Mouse (Mus musculus): ENCODE measurements around the gene C530008M17Rik. TPM values are rescaled to one million over a fixed set of nuclear protein-coding genes. Genes with fewer than 3 reads are reported as not detected.
A peak's percentile ranks its signal among the peaks of the same experiment; 100 is the strongest.

The C530008M17Rik gene
- polyA plus RNA-seq, 1 experiment from 2014 or later: 18.4 TPM

GRCm38 (mm10) chr5:76634012-76634411 lies 22.3 kb upstream of the C530008M17Rik start:
- ATAC-seq (ENCODE audit: insufficient number of reproducible peaks, low FRiP score, low TSS enrichment, low read depth) (no peak), DNase-seq (ENCODE audit: low spot score) (no peak)

GRCm38 (mm10) chr5:76635592-76635991 lies 20.7 kb upstream of the C530008M17Rik start:
- Histone ChIP-seq H3K27me3 (ENCODE audit: control insufficient read depth, insufficient read depth, low read length) (no peaks in the 10 kb centered on the region), H3K4me3 (ENCODE audit: low read depth, low read length) (no peak overlapping the region), H3K36me3 (ENCODE audit: control insufficient read depth, insufficient read depth, low read length) (peaks cover 9% of the 10 kb centered on the region), H3K9me3 (ENCODE audit: control insufficient read depth, low read length) (no peaks in the 10 kb centered on the region), H3K9ac (ENCODE audit: low read length) (no peak overlapping the region), H3K27ac (replicated peaks; ENCODE audit: low read depth, low read length) (no peak overlapping the region), H3K4me2 (ENCODE audit: low read depth, severe bottlenecking) (no peak overlapping the region), H3K4me1 (ENCODE audit: control insufficient read depth, insufficient read depth, low read length) (no peaks in the 10 kb centered on the region)
- ATAC-seq (ENCODE audit: insufficient number of reproducible peaks, low FRiP score, low TSS enrichment, low read depth): no peak
- no peak for DNase-seq (ENCODE audit: low spot score)
- WGBS: 91% methylated on average over 2 of the region's 2 CpGs

More at GRCm38 (mm10) chr5:76634012-76634411, 22.3 kb upstream of the C530008M17Rik start:
- Histone ChIP-seq H3K4me1 (ENCODE audit: control insufficient read depth, insufficient read depth, low read length) (no peaks in the 10 kb centered on the region), H3K4me3 (ENCODE audit: low read depth, low read length) (no peak overlapping the region), H3K4me2 (ENCODE audit: low read depth, severe bottlenecking) (no peak overlapping the region), H3K27me3 (ENCODE audit: control insufficient read depth, insufficient read depth, low read length) (no peaks in the 10 kb centered on the region), H3K36me3 (ENCODE audit: control insufficient read depth, insufficient read depth, low read length) (peaks cover 9% of the 10 kb centered on the region), H3K27ac (replicated peaks; ENCODE audit: low read depth, low read length) (no peak overlapping the region), H3K9ac (ENCODE audit: low read length) (no peak overlapping the region), H3K9me3 (ENCODE audit: control insufficient read depth, low read length) (no peaks in the 10 kb centered on the region)
- 77% methylated on average over 10 of the region's 10 CpGs for WGBS

GRCm38 (mm10) chr5:76642076-76642475 lies 14.2 kb upstream of the C530008M17Rik start:
- WGBS: 93% methylated on average over 4 of the region's 4 CpGs
- DNase-seq (ENCODE audit: low spot score) (no peak), ATAC-seq (ENCODE audit: insufficient number of reproducible peaks, low FRiP score, low TSS enrichment, low read depth) (no peak)

GRCm38 (mm10) chr5:76644234-76644633 lies 12.1 kb upstream of the C530008M17Rik start:
- Histone ChIP-seq H3K36me3 (ENCODE audit: control insufficient read depth, insufficient read depth, low read length) (peaks cover 7% of the 10 kb centered on the region), H3K4me1 (ENCODE audit: control insufficient read depth, insufficient read depth, low read length) (no peaks in the 10 kb centered on the region), H3K4me2 (ENCODE audit: low read depth, severe bottlenecking) (no peak overlapping the region), H3K27ac (replicated peaks; ENCODE audit: low read depth, low read length) (no peak overlapping the region), H3K4me3 (ENCODE audit: low read depth, low read length) (no peak overlapping the region), H3K9ac (ENCODE audit: low read length) (no peak overlapping the region), H3K27me3 (ENCODE audit: control insufficient read depth, insufficient read depth, low read length) (no peaks in the 10 kb centered on the region), H3K9me3 (ENCODE audit: control insufficient read depth, low read length) (no peaks in the 10 kb centered on the region; the same call in 1 of the 2 replicates)
- WGBS: 95% methylated on average over 7 of the region's 7 CpGs
- no peak for DNase-seq (ENCODE audit: low spot score)
- ATAC-seq (ENCODE audit: insufficient number of reproducible peaks, low FRiP score, low TSS enrichment, low read depth): no peak

More at GRCm38 (mm10) chr5:76642076-76642475, 14.2 kb upstream of the C530008M17Rik start:
- Histone ChIP-seq H3K27ac (replicated peaks; ENCODE audit: low read depth, low read length) (no peak overlapping the region), H3K36me3 (ENCODE audit: control insufficient read depth, insufficient read depth, low read length) (peaks cover 7% of the 10 kb centered on the region), H3K4me1 (ENCODE audit: control insufficient read depth, insufficient read depth, low read length) (no peaks in the 10 kb centered on the region), H3K4me3 (ENCODE audit: low read depth, low read length) (no peak overlapping the region), H3K4me2 (ENCODE audit: low read depth, severe bottlenecking) (no peak overlapping the region), H3K9me3 (ENCODE audit: control insufficient read depth, low read length) (no peaks in the 10 kb centered on the region), H3K9ac (ENCODE audit: low read length) (no peak overlapping the region), H3K27me3 (ENCODE audit: control insufficient read depth, insufficient read depth, low read length) (no peaks in the 10 kb centered on the region)

- WGBS: 92% methylated on average over 10 of the region's 10 CpGs
- Histone ChIP-seq H3K9ac (ENCODE audit: low read length) (no peak overlapping the region), H3K4me2 (ENCODE audit: low read depth, severe bottlenecking) (no peak overlapping the region), H3K4me3 (ENCODE audit: low read depth, low read length) (no peak overlapping the region), H3K27me3 (ENCODE audit: control insufficient read depth, insufficient read depth, low read length) (no peaks in the 10 kb centered on the region), H3K9me3 (ENCODE audit: control insufficient read depth, low read length) (no peaks in the 10 kb centered on the region; the same call in 1 of the 2 replicates), H3K4me1 (ENCODE audit: control insufficient read depth, insufficient read depth, low read length) (no peaks in the 10 kb centered on the region), H3K27ac (replicated peaks; ENCODE audit: low read depth, low read length) (no peak overlapping the region), H3K36me3 (ENCODE audit: control insufficient read depth, insufficient read depth, low read length) (peaks cover 7% of the 10 kb centered on the region)
- no peak for DNase-seq (ENCODE audit: low spot score)
- ATAC-seq (ENCODE audit: insufficient number of reproducible peaks, low FRiP score, low TSS enrichment, low read depth): no peak
Observed at GRCm38 (mm10) chr5:76645091-76645868, 11.0 kb upstream of the C530008M17Rik start.

- WGBS: 85% methylated on average over 4 of the region's 4 CpGs
- Histone ChIP-seq H3K27ac (replicated peaks; ENCODE audit: low read depth, low read length) (no peak overlapping the region), H3K27me3 (ENCODE audit: control insufficient read depth, insufficient read depth, low read length) (no peaks in the 10 kb centered on the region), H3K4me3 (ENCODE audit: low read depth, low read length) (no peak overlapping the region), H3K9me3 (ENCODE audit: control insufficient read depth, low read length) (no peaks in the 10 kb centered on the region; the same call in 1 of the 2 replicates), H3K4me1 (ENCODE audit: control insufficient read depth, insufficient read depth, low read length) (no peaks in the 10 kb centered on the region), H3K4me2 (ENCODE audit: low read depth, severe bottlenecking) (no peak overlapping the region), H3K36me3 (ENCODE audit: control insufficient read depth, insufficient read depth, low read length) (peaks cover 2% of the 10 kb centered on the region), H3K9ac (ENCODE audit: low read length) (no peak overlapping the region)
- ATAC-seq (ENCODE audit: insufficient number of reproducible peaks, low FRiP score, low TSS enrichment, low read depth): no peak
- no peak for DNase-seq (ENCODE audit: low spot score)
Observed at GRCm38 (mm10) chr5:76649897-76650296, 6.4 kb upstream of the C530008M17Rik start.

GRCm38 (mm10) chr5:76651151-76651725 lies 5.1 kb upstream of the C530008M17Rik start:
- no peak for ATAC-seq (ENCODE audit: insufficient number of reproducible peaks, low FRiP score, low TSS enrichment, low read depth)
- WGBS: 76% methylated on average over 5 of the region's 5 CpGs
- H3K36me3 ChIP-seq (ENCODE audit: control insufficient read depth, insufficient read depth, low read length): no peaks in the 10 kb centered on the region

GRCm38 (mm10) chr5:76657245-76658083 lies 1.2 kb downstream of the C530008M17Rik start:
- H3K9ac ChIP-seq (ENCODE audit: low read length): peak overlapping the region; percentile 96
- no peaks in the 10 kb centered on the region for H3K36me3 ChIP-seq (ENCODE audit: control insufficient read depth, insufficient read depth, low read length)
- 1% methylated on average over 52 of the region's 80 CpGs for WGBS
- H3K4me1 ChIP-seq (ENCODE audit: control insufficient read depth, insufficient read depth, low read length): peaks cover 5% of the 10 kb centered on the region; the same call in 1 of the 2 replicates
- DNase-seq (ENCODE audit: low spot score) (peak; percentile 85), ATAC-seq (ENCODE audit: insufficient number of reproducible peaks, low FRiP score, low TSS enrichment, low read depth) (peak; percentile 88)
- H3K4me3 ChIP-seq (ENCODE audit: low read depth, low read length): peak overlapping the region; percentile 72
- no peaks in the 10 kb centered on the region for H3K27me3 ChIP-seq (ENCODE audit: control insufficient read depth, insufficient read depth, low read length)
- peak overlapping the region; percentile 89 for H3K4me2 ChIP-seq (ENCODE audit: low read depth, severe bottlenecking)
- peak overlapping the region; percentile 23 for H3K27ac ChIP-seq (replicated peaks; ENCODE audit: low read depth, low read length)
- no peaks in the 10 kb centered on the region for H3K9me3 ChIP-seq (ENCODE audit: control insufficient read depth, low read length)

More at GRCm38 (mm10) chr5:76651151-76651725, 5.1 kb upstream of the C530008M17Rik start:
- Histone ChIP-seq H3K27ac (replicated peaks; ENCODE audit: low read depth, low read length) (no peak overlapping the region), H3K4me3 (ENCODE audit: low read depth, low read length) (no peak overlapping the region), H3K9me3 (ENCODE audit: control insufficient read depth, low read length) (no peaks in the 10 kb centered on the region; the same call in 1 of the 2 replicates), H3K4me2 (ENCODE audit: low read depth, severe bottlenecking) (no peak overlapping the region), H3K27me3 (ENCODE audit: control insufficient read depth, insufficient read depth, low read length) (no peaks in the 10 kb centered on the region), H3K9ac (ENCODE audit: low read length) (no peak overlapping the region), H3K4me1 (ENCODE audit: control insufficient read depth, insufficient read depth, low read length) (no peaks in the 10 kb centered on the region)
- no peak for DNase-seq (ENCODE audit: low spot score)
